ENCODE assay signal across 9 mouse cellular contexts in genomic region chr9:121697150-121698049, GRCm38 (mm10). TPM values are rescaled to one million over a fixed set of nuclear protein-coding genes. Genes with fewer than 3 reads are reported as not detected.
DNase-seq lines count a peak whose midpoint lies in the region; ATAC-seq and TF ChIP-seq lines count a peak whose summit lies in the region.
"Had no signal": no experiment of that assay in that cellular context is flagged by ENCODE, and none has a peak within 500 bp of the region (broad histone marks: within the 10 kb centered on the region; RNA-seq: fewer than 3 reads in every experiment).

No protein-coding gene starts in this region.

- intact Hi-C loops in left cerebral cortex, adult 2 months (cut with DNase I) = no loop called here

- 100% methylated on average over 1 of the region's 1 CpGs for WGBS in limb, embryonic 12.5 days
- 96% methylated on average over 1 of the region's 1 CpGs for WGBS in limb, embryonic 10.5 days
- WGBS in heart, embryonic 12.5 days = 100% methylated on average over 1 of the region's 1 CpGs
- 100% methylated on average over 1 of the region's 1 CpGs for WGBS in midbrain, postnatal 0 days

- peaks cover 7% of the 10 kb centered on the region; the same call in 1 of the 2 replicates for H3K9me3 ChIP-seq in limb, embryonic 12.5 days
- peaks cover 2% of the 10 kb centered on the region; the same call in 1 of the 2 replicates for H3K9me3 ChIP-seq in limb, embryonic 10.5 days (replicated peaks)
- H3K9me3 ChIP-seq in MEL (replicated peaks; ENCODE audit: insufficient read depth, low read length) = no peaks in the 10 kb centered on the region
- H3K9me3 ChIP-seq in heart, embryonic 12.5 days (replicated peaks) = peaks cover 4% of the 10 kb centered on the region; the same call in 1 of the 2 replicates
- H3K9me3 ChIP-seq in midbrain, postnatal 0 days (ENCODE audit: low read length) = no peaks in the 10 kb centered on the region
- H3K9me3 ChIP-seq: megakaryocyte, embryonic 14.5 days had no signal

- no peak overlapping the region for H3K27ac ChIP-seq in limb, embryonic 12.5 days
- no peak overlapping the region for H3K27ac ChIP-seq in limb, embryonic 10.5 days
- H3K27ac ChIP-seq in MEL (ENCODE audit: control insufficient read depth, low read depth, low read length) = no peak overlapping the region
- H3K27ac ChIP-seq in heart, embryonic 12.5 days (ENCODE audit: poor library complexity, severe bottlenecking) = no peak overlapping the region
- H3K27ac ChIP-seq in left cerebral cortex, adult 2 months = no peak overlapping the region
- H3K27ac ChIP-seq in midbrain, postnatal 0 days (ENCODE audit: low read depth, low read length) = no peak overlapping the region

- 0 out of 4 replicates have a peak, but pooled peaks of 1 of the 2 experiments have one; percentile 21 for TF ChIP-seq EP300 in MEL (IDR thresholded peaks at IDR 0.05; ENCODE audit: low read depth in 1 of 2, low read length in 2 of 2)

- TF ChIP-seq CTCF in MEL (IDR thresholded peaks at IDR 0.05 in 2 of 3, conservative IDR thresholded peaks at IDR 0.05 in 1 of 3; ENCODE audit: control insufficient read depth in 1 of 3, insufficient read depth in 1 of 3, low read depth in 2 of 3, low read length in 3 of 3, poor library complexity in 1 of 3, severe bottlenecking in 1 of 3) = peak; percentile 74 to 91 (median 85)
- TF ChIP-seq CTCF in left cerebral cortex, adult 2 months (IDR thresholded peaks at IDR 0.05) = peak; percentile 88
- peak; percentile 98 for TF ChIP-seq CTCF in midbrain, postnatal 0 days (IDR thresholded peaks at IDR 0.05)

- no peaks in the 10 kb centered on the region for H3K79me2 ChIP-seq in MEL (ENCODE audit: control insufficient read depth, insufficient read depth, low read length, poor library complexity)

- H3K9ac ChIP-seq in limb, embryonic 12.5 days (replicated peaks) = no peak overlapping the region
- H3K9ac ChIP-seq in MEL (ENCODE audit: control insufficient read depth, low read depth, low read length, poor library complexity, severe bottlenecking) = no peak overlapping the region
- H3K9ac ChIP-seq in heart, embryonic 12.5 days = no peak overlapping the region
- no peak overlapping the region for H3K9ac ChIP-seq in midbrain, postnatal 0 days (replicated peaks; ENCODE audit: low read length, poor library complexity, severe bottlenecking)

- no peak overlapping the region for H3K4me3 ChIP-seq in limb, embryonic 12.5 days (replicated peaks)
- no peak overlapping the region for H3K4me3 ChIP-seq in limb, embryonic 10.5 days
- no peak overlapping the region for H3K4me3 ChIP-seq in MEL (ENCODE audit: control insufficient read depth in 1 of 2, insufficient read depth in 1 of 2, low read depth in 2 of 2, low read length in 2 of 2)
- no peak overlapping the region for H3K4me3 ChIP-seq in heart, embryonic 12.5 days
- H3K4me3 ChIP-seq in left cerebral cortex, adult 2 months = no peak overlapping the region
- no peak overlapping the region for H3K4me3 ChIP-seq in midbrain, postnatal 0 days (ENCODE audit: low read depth, low read length)
- H3K4me3 ChIP-seq: megakaryocyte, embryonic 14.5 days had no signal

- no peak overlapping the region for H3K4me2 ChIP-seq in limb, embryonic 12.5 days
- H3K4me2 ChIP-seq in heart, embryonic 12.5 days = no peak overlapping the region
- no peak overlapping the region for H3K4me2 ChIP-seq in midbrain, postnatal 0 days (ENCODE audit: low read depth, low read length, poor library complexity, severe bottlenecking)

- DNase-seq in limb, embryonic 10.5 days (ENCODE audit: low spot score) = no peak
- peak; percentile 78 for DNase-seq in MEL (ENCODE audit: low read depth, low spot score)
- DNase-seq in cerebellum, adult 18-20 months = peak; percentile 39 to 66
- DNase-seq in left cerebral cortex, adult 2 months (ENCODE audit: extremely low spot score in 1 of 2, low spot score in 2 of 2) = peak in 1 of 2 experiments; percentile 54
- DNase-seq in midbrain, postnatal 0 days (ENCODE audit: low spot score) = peak; percentile 51
- peak; percentile 53 for DNase-seq in urinary bladder, postnatal 25 days (ENCODE audit: low spot score)

- no peak for TF ChIP-seq POLR2A in MEL (IDR thresholded peaks at IDR 0.05; ENCODE audit: control insufficient read depth in 1 of 2, insufficient read depth in 1 of 2, low read depth in 1 of 2, low read length in 2 of 2, poor library complexity in 1 of 2)

- H3K36me3 ChIP-seq in limb, embryonic 12.5 days = peaks cover 54% of the 10 kb centered on the region
- peaks cover 52% of the 10 kb centered on the region for H3K36me3 ChIP-seq in limb, embryonic 10.5 days
- no peaks in the 10 kb centered on the region for H3K36me3 ChIP-seq in MEL (ENCODE audit: control insufficient read depth in 1 of 2, insufficient read depth in 2 of 2, low read length in 2 of 2)
- peaks cover 13% of the 10 kb centered on the region; the same call in 1 of the 2 replicates for H3K36me3 ChIP-seq in heart, embryonic 12.5 days
- peaks cover 20% of the 10 kb centered on the region; the same call in 1 of the 2 replicates for H3K36me3 ChIP-seq in midbrain, postnatal 0 days (ENCODE audit: insufficient read depth, low read length)

- peak; percentile 71 for TF ChIP-seq RAD21 in MEL (IDR thresholded peaks at IDR 0.05; ENCODE audit: low read depth, low read length)

- H3K27me3 ChIP-seq in limb, embryonic 12.5 days = no peaks in the 10 kb centered on the region
- H3K27me3 ChIP-seq in limb, embryonic 10.5 days (ENCODE audit: low read depth, poor library complexity, severe bottlenecking) = no peaks in the 10 kb centered on the region
- no peaks in the 10 kb centered on the region for H3K27me3 ChIP-seq in MEL (ENCODE audit: control insufficient read depth in 1 of 2, insufficient read depth in 2 of 2, low read length in 2 of 2)
- no peaks in the 10 kb centered on the region for H3K27me3 ChIP-seq in heart, embryonic 12.5 days (replicated peaks)
- no peaks in the 10 kb centered on the region for H3K27me3 ChIP-seq in midbrain, postnatal 0 days (ENCODE audit: insufficient read depth, low read length)

- H3K4me1 ChIP-seq in limb, embryonic 12.5 days (replicated peaks) = no peaks in the 10 kb centered on the region
- no peaks in the 10 kb centered on the region for H3K4me1 ChIP-seq in limb, embryonic 10.5 days
- H3K4me1 ChIP-seq in MEL (ENCODE audit: control insufficient read depth in 1 of 2, insufficient read depth in 2 of 2, low read length in 2 of 2) = no peaks in the 10 kb centered on the region
- H3K4me1 ChIP-seq in heart, embryonic 12.5 days (replicated peaks) = 0 out of 2 replicates have a peak, but pooled peaks cover 5% of the 10 kb centered on the region
- H3K4me1 ChIP-seq in midbrain, postnatal 0 days (ENCODE audit: insufficient read depth, low read length) = no peaks in the 10 kb centered on the region

- ATAC-seq in limb, embryonic 12.5 days (ENCODE audit: insufficient number of reproducible peaks, insufficient read depth, low FRiP score, low TSS enrichment, low read depth) = peak; percentile 37; the same call in 1 of the 2 replicates
- ATAC-seq in heart, embryonic 12.5 days (ENCODE audit: insufficient number of reproducible peaks, low FRiP score) = peak; percentile 22; the same call in 1 of the 2 replicates
- ATAC-seq in midbrain, postnatal 0 days (ENCODE audit: low FRiP score) = peak; percentile 67

RNA-seq across cellular contexts. Expression of gene Sec22c, which starts 7.9 kb away (rescaled TPM):
- 13.9 and 16.2 TPM in 2 replicates for polyA plus RNA-seq in limb, embryonic 12.5 days (2016; fragmentation: Nextera tagmentation; extraction: Ambion mirVana)
- 10.9 and 12.6 TPM in 2 replicates for polyA plus RNA-seq in limb, embryonic 10.5 days (2016; fragmentation: Nextera tagmentation; extraction: Ambion mirVana)
- total RNA-seq in MEL (2012; rRNA removed) = 5.9 and 6.6 TPM in 2 replicates
- 10 to 100 TPM in 1 of 2 experiments, not detected in 1; 10.9 TPM for polyA plus RNA-seq in MEL (2012; ENCODE audit: insufficient read depth in 1 of 2, insufficient read length in 2 of 2, low read depth in 1 of 2, low replicate concordance in 2 of 2, missing spikeins in 1 of 2)
- 5.8 and 6.2 TPM in 2 replicates for polyA plus RNA-seq in heart, embryonic 12.5 days (2016; fragmentation: Nextera tagmentation; extraction: Ambion mirVana)
- total RNA-seq in left cerebral cortex, adult 2 months (2021) = 10 to 100 TPM; 31.0 to 32.8 TPM
- 26.9 and 34.3 TPM in 2 replicates for total RNA-seq in midbrain, postnatal 0 days (2014; rRNA removed)
- 30.5 and 34.4 TPM in 2 replicates for polyA plus RNA-seq in midbrain, postnatal 0 days (2015; fragmentation: Nextera tagmentation; extraction: Ambion mirVana)

RNA-seq across cellular contexts. Expression of gene Ss18l2, which starts 12.7 kb away (rescaled TPM):
- polyA plus RNA-seq in limb, embryonic 12.5 days (2016; fragmentation: Nextera tagmentation; extraction: Ambion mirVana) = 95.8 and 105 TPM in 2 replicates
- polyA plus RNA-seq in limb, embryonic 10.5 days (2016; fragmentation: Nextera tagmentation; extraction: Ambion mirVana) = 93.9 and 94.8 TPM in 2 replicates
- 37.4 and 47.8 TPM in 2 replicates for total RNA-seq in MEL (2012; rRNA removed)
- 10 to 100 TPM in 1 of 2 experiments, not detected in 1; 48.5 TPM for polyA plus RNA-seq in MEL (2012; ENCODE audit: insufficient read depth in 1 of 2, insufficient read length in 2 of 2, low read depth in 1 of 2, low replicate concordance in 2 of 2, missing spikeins in 1 of 2)
- 145 and 152 TPM in 2 replicates for polyA plus RNA-seq in heart, embryonic 12.5 days (2016; fragmentation: Nextera tagmentation; extraction: Ambion mirVana)
- total RNA-seq in left cerebral cortex, adult 2 months (2021) = 10 to 100 TPM; 84.4 to 89.6 TPM
- 51.4 and 59.6 TPM in 2 replicates for total RNA-seq in midbrain, postnatal 0 days (2014; rRNA removed)
- 204 and 218 TPM in 2 replicates for polyA plus RNA-seq in midbrain, postnatal 0 days (2015; fragmentation: Nextera tagmentation; extraction: Ambion mirVana)

RNA-seq across cellular contexts. Expression of gene Nktr, which starts 21.6 kb away (rescaled TPM):
- polyA plus RNA-seq in limb, embryonic 12.5 days (2016; fragmentation: Nextera tagmentation; extraction: Ambion mirVana) = 68.4 and 71.5 TPM in 2 replicates
- 47.2 and 58.8 TPM in 2 replicates for polyA plus RNA-seq in limb, embryonic 10.5 days (2016; fragmentation: Nextera tagmentation; extraction: Ambion mirVana)
- 32.0 and 32.4 TPM in 2 replicates for total RNA-seq in MEL (2012; rRNA removed)
- polyA plus RNA-seq in MEL (2012; ENCODE audit: insufficient read depth in 1 of 2, insufficient read length in 2 of 2, low read depth in 1 of 2, low replicate concordance in 2 of 2, missing spikeins in 1 of 2) = 10 to 100 TPM; 34.3 to 70.7 TPM
- 53.6 and 61.4 TPM in 2 replicates for polyA plus RNA-seq in heart, embryonic 12.5 days (2016; fragmentation: Nextera tagmentation; extraction: Ambion mirVana)
- total RNA-seq in left cerebral cortex, adult 2 months (2021) = 100 to 1,000 TPM; 125 to 130 TPM
- 71.4 and 112 TPM in 2 replicates for total RNA-seq in midbrain, postnatal 0 days (2014; rRNA removed)
- polyA plus RNA-seq in midbrain, postnatal 0 days (2015; fragmentation: Nextera tagmentation; extraction: Ambion mirVana) = 42.1 and 50.7 TPM in 2 replicates

RNA-seq across cellular contexts. Expression of gene Vipr1, which starts 54.9 kb away (rescaled TPM):
- 0.69 and 1.1 TPM in 2 replicates for polyA plus RNA-seq in limb, embryonic 12.5 days (2016; fragmentation: Nextera tagmentation; extraction: Ambion mirVana)
- polyA plus RNA-seq in limb, embryonic 10.5 days (2016; fragmentation: Nextera tagmentation; extraction: Ambion mirVana) = 0.14 and 0.49 TPM in 2 replicates
- total RNA-seq in MEL (2012; rRNA removed) = not detected in 2 replicates
- not detected for polyA plus RNA-seq in MEL (2012; ENCODE audit: insufficient read depth in 1 of 2, insufficient read length in 2 of 2, low read depth in 1 of 2, low replicate concordance in 2 of 2, missing spikeins in 1 of 2)
- 0.15 and 0.21 TPM in 2 replicates for polyA plus RNA-seq in heart, embryonic 12.5 days (2016; fragmentation: Nextera tagmentation; extraction: Ambion mirVana)
- 10 to 100 TPM; 27.7 to 28.1 TPM for total RNA-seq in left cerebral cortex, adult 2 months (2021)
- 0.05 and 0.82 TPM in 2 replicates for total RNA-seq in midbrain, postnatal 0 days (2014; rRNA removed)
- polyA plus RNA-seq in midbrain, postnatal 0 days (2015; fragmentation: Nextera tagmentation; extraction: Ambion mirVana) = 0.26 and 0.36 TPM in 2 replicates

RNA-seq across cellular contexts. Expression of gene Lyzl4, which starts 55.5 kb away (rescaled TPM):
- polyA plus RNA-seq in limb, embryonic 12.5 days (2016; fragmentation: Nextera tagmentation; extraction: Ambion mirVana) = 0.45 TPM in 1 of 2 replicates, not detected in the other
- polyA plus RNA-seq in limb, embryonic 10.5 days (2016; fragmentation: Nextera tagmentation; extraction: Ambion mirVana) = not detected in 2 replicates
- total RNA-seq in MEL (2012; rRNA removed) = not detected in 2 replicates
- not detected for polyA plus RNA-seq in MEL (2012; ENCODE audit: insufficient read depth in 1 of 2, insufficient read length in 2 of 2, low read depth in 1 of 2, low replicate concordance in 2 of 2, missing spikeins in 1 of 2)
- not detected in 2 replicates for polyA plus RNA-seq in heart, embryonic 12.5 days (2016; fragmentation: Nextera tagmentation; extraction: Ambion mirVana)
- total RNA-seq in left cerebral cortex, adult 2 months (2021) = 1 to 10 TPM; 1.7 to 2.3 TPM
- not detected in 2 replicates for total RNA-seq in midbrain, postnatal 0 days (2014; rRNA removed)
- polyA plus RNA-seq in midbrain, postnatal 0 days (2015; fragmentation: Nextera tagmentation; extraction: Ambion mirVana) = 0.28 TPM in 1 of 2 replicates, not detected in the other
